Mouse (Mus musculus) kidney, postnatal 25 days (tissue): ENCODE results near the gene Slc8a1.

Experiments
- DNase-seq, 2 experiments: peaks; one replicate each; pipeline ENCODE4 v3.0.0; 2021; ENCODE audit warnings: mixed read lengths in 2 of 2

The Slc8a1 gene

DNA sequence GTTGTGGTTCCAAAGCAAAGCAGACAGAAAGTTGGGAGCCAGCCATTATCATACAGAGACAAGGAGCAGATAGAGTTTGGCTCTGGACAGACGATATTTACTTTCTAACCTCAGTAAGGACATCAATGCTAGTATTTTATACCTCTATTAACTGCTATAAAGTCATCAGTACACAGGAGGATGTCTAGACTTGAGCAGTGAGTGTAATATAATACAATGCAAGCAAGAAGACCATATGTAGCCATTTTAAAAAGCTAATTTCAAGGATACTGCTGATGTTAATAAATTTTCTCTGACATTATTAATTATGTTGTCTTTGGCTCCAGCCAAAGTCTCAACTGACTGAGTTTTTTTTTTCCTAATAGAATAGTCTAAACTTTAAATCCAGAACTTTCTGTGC, 402.7 kb downstream of the Slc8a1 start:
- DNase-seq: no peak
